Mouse (Mus musculus) forebrain, embryonic 12.5 days (tissue): Measurements from ENCODE around the gene Asic2. TPM values are rescaled to one million over a fixed set of nuclear protein-coding genes. Genes with fewer than 3 reads are reported as not detected.
A peak's percentile ranks its signal among the peaks of the same experiment; 100 is the strongest.

Experiments
- ATAC-seq: fragments of 200-750 bp; cut with Nextera tagmentation; 2 replicates; pipeline ENCODE4 v1.8.0; 2017; ENCODE audit warnings: moderate TSS enrichment; ENCODE audit not compliant: low FRiP score
- H3K27ac ChIP-seq: fragments of 300-500 bp; sonication (generic); 2 replicates; pipeline ENCODE4 v1.5.1; 2016; ENCODE audit warnings: mild to moderate bottlenecking
- H3K27me3 ChIP-seq: fragments of 300-500 bp; sonication (generic); 2 replicates; pipeline ENCODE4 v1.6.1; 2016; ENCODE audit warnings: mild to moderate bottlenecking
- H3K36me3 ChIP-seq: fragments of 300-500 bp; sonication (generic); replicated peaks from 2 replicates; pipeline ENCODE4 v1.6.1; 2016; ENCODE audit warnings: mild to moderate bottlenecking
- H3K4me1 ChIP-seq: fragments of 300-500 bp; sonication (generic); 2 replicates; pipeline ENCODE4 v1.6.1; 2016
- H3K4me2 ChIP-seq: fragments of 300-500 bp; sonication (generic); 2 replicates; pipeline ENCODE4 v1.6.1; 2016; ENCODE audit warnings: mild to moderate bottlenecking, moderate library complexity
- H3K4me3 ChIP-seq: fragments of 300-500 bp; sonication (generic); replicated peaks from 2 replicates; pipeline ENCODE4 v1.5.1; 2016; ENCODE audit warnings: mild to moderate bottlenecking
- H3K9ac ChIP-seq: fragments of 300-500 bp; sonication (generic); 2 replicates; pipeline ENCODE4 v1.6.1; 2016; ENCODE audit warnings: mild to moderate bottlenecking
- H3K9me3 ChIP-seq: fragments of 300-500 bp; sonication (generic); 2 replicates; pipeline ENCODE4 v1.6.1; 2016
- WGBS: fragments of 180-500 bp; shearing (Covaris S2); methylation state at CpG from one replicate; pipeline ENCODE4 v1.1.7; 2016; 5-methylcytosine and 5-hydroxymethylcytosine counted together
- polyA plus RNA-seq: library from polyadenylated mRNA; unstranded; fragments of >200 nt; fragmentation: Nextera tagmentation; extraction: Ambion mirVana; gene quantifications from 2 replicates; pipeline ENCODE4 v1.2.1, GENCODE M21; 2016

Asic2 gene
- polyA plus RNA-seq, 1 experiment from 2014 or later: 3.3 TPM

DNA sequence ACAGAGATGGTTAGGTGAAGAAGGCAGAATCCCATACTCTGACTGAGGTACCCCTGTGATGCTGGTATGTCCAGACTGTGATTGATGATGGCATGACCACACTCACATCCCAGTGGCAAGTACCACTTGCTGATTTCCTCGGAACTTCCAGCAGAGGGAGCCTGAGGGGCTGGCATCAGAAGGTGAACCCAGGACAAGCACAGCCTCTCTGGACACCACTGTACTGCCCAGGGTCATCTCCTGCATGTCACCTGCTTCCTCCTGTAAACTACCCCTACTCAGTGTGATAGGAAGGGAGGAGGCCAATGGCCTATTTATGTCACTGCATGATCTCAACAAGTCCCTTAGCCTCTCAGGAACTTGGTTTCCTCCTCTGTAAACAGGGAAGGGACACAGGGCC, 27.3 kb downstream of the Asic2 start:
- H3K9me3 ChIP-seq: no peaks in the 10 kb centered on the region
- no peak for ATAC-seq
- H3K9ac ChIP-seq: no peak overlapping the region
- WGBS: 29% methylated on average over 1 of the region's 1 CpGs
- no peaks in the 10 kb centered on the region for H3K27me3 ChIP-seq
- no peak overlapping the region for H3K4me3 ChIP-seq
- H3K4me2 ChIP-seq: no peak overlapping the region
- H3K27ac ChIP-seq: no peak overlapping the region
- no peaks in the 10 kb centered on the region for H3K36me3 ChIP-seq
- H3K4me1 ChIP-seq: no peaks in the 10 kb centered on the region

DNA sequence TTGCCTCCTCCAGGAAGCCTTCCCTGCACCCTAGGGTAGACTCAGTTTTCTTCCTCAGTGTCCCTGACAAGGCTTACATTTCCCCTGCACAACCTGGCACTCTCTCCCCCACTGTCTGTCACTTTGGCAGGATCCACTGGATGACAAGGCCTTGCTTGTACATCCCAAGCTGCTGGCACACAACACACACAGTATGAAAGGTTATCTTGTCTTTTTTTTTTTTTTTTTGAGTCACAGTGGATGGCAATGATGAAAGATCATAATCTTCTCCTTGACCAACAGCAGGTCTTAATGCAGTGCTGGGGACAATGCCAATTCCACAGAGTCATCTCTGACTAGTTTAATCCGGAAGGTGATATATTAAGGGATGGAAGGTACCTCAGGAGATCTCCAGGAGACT, 30.7 kb downstream of the Asic2 start:
- H3K4me2 ChIP-seq: no peak overlapping the region
- H3K4me3 ChIP-seq: no peak overlapping the region
- ATAC-seq: no peak
- H3K4me1 ChIP-seq: no peaks in the 10 kb centered on the region
- H3K27ac ChIP-seq: no peak overlapping the region
- no peaks in the 10 kb centered on the region for H3K27me3 ChIP-seq
- no peak overlapping the region for H3K9ac ChIP-seq
- H3K36me3 ChIP-seq: no peaks in the 10 kb centered on the region
- WGBS: 85% methylated on average over 1 of the region's 1 CpGs
- H3K9me3 ChIP-seq: no peaks in the 10 kb centered on the region

- Histone ChIP-seq H3K27ac (no peak overlapping the region), H3K27me3 (no peaks in the 10 kb centered on the region), H3K4me1 (0 out of 2 replicates have a peak, but pooled peaks cover 5% of the 10 kb centered on the region), H3K4me2 (no peak overlapping the region), H3K36me3 (no peaks in the 10 kb centered on the region), H3K9ac (no peak overlapping the region), H3K4me3 (no peak overlapping the region), H3K9me3 (no peaks in the 10 kb centered on the region)
- no peak for ATAC-seq
Measured at GRCm38 (mm10) chr11:81926393-81926792, 41.9 kb downstream of the Asic2 start.

DNA sequence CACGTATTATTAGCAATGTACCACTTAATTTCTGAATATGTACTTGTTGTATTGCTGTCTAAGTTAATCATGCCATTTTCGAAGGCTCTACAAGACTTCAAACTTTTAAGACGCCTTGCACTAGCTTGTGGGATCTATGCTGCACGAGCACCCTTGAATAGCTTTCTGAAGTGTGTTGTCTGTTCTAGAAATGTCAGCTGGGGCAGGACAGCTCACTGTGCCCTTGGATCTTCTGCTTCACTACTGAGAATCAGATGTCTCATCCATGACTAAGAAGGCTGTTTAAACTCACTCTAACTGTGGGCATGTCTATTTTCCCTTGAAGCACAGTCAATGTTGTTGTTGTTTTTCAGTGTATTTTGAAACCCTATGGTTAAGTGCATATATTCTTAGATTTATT, 44.6 kb downstream of the Asic2 start:
- Histone ChIP-seq H3K9me3 (no peaks in the 10 kb centered on the region), H3K36me3 (no peaks in the 10 kb centered on the region), H3K9ac (no peak overlapping the region), H3K4me2 (no peak overlapping the region), H3K4me1 (0 out of 2 replicates have a peak, but pooled peaks cover 5% of the 10 kb centered on the region), H3K27me3 (no peaks in the 10 kb centered on the region), H3K4me3 (no peak overlapping the region), H3K27ac (no peak overlapping the region)
- ATAC-seq: no peak
- WGBS: 87% methylated on average over 4 of the region's 4 CpGs

DNA sequence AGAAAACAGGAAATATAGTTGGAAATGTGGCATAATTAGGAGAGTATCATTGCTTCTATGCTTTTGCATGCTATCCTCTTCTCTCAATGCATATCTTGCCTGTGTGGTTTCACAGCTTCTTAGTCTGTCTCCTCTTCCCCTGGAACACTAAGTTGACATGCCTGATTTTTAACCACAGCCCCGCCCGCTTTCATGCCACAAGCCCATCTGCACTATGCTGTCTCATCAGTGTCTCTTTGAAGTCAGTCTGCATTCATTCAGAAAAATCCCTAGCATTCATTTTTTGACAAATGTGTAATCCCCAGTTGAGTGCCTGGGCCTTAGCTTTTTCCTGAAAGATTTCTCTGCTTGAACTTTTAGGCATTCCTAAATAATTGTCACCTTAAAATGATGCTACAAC, 45.2 kb downstream of the Asic2 start:
- H3K9me3 ChIP-seq: no peaks in the 10 kb centered on the region
- H3K4me3 ChIP-seq: no peak overlapping the region
- no peak overlapping the region for H3K9ac ChIP-seq
- 89% methylated on average over 2 of the region's 2 CpGs for WGBS
- H3K4me1 ChIP-seq: 0 out of 2 replicates have a peak, but pooled peaks cover 5% of the 10 kb centered on the region
- H3K4me2 ChIP-seq: no peak overlapping the region
- no peaks in the 10 kb centered on the region for H3K27me3 ChIP-seq
- no peak for ATAC-seq
- no peak overlapping the region for H3K27ac ChIP-seq
- H3K36me3 ChIP-seq: no peaks in the 10 kb centered on the region

- no peaks in the 10 kb centered on the region for H3K9me3 ChIP-seq
- 55% methylated on average over 6 of the region's 6 CpGs for whole genome bisulfite sequencing
- H3K4me3 ChIP-seq: no peak overlapping the region
- no peaks in the 10 kb centered on the region for H3K36me3 ChIP-seq
- no peak overlapping the region for H3K27ac ChIP-seq
- H3K9ac ChIP-seq: no peak overlapping the region
- no peak overlapping the region for H3K4me2 ChIP-seq
- ATAC-seq: no peak
- H3K4me1 ChIP-seq: peaks cover 9% of the 10 kb centered on the region; the same call in 1 of the 2 replicates
- H3K27me3 ChIP-seq: no peaks in the 10 kb centered on the region
Measured at GRCm38 (mm10) chr11:81915501-81915900, 52.8 kb downstream of the Asic2 start.

- no peak overlapping the region for H3K4me2 ChIP-seq
- H3K4me3 ChIP-seq: no peak overlapping the region
- WGBS: 94% methylated on average over 4 of the region's 4 CpGs
- no peak overlapping the region for H3K27ac ChIP-seq
- H3K9ac ChIP-seq: no peak overlapping the region
- H3K27me3 ChIP-seq: no peaks in the 10 kb centered on the region
- H3K36me3 ChIP-seq: no peaks in the 10 kb centered on the region
- H3K9me3 ChIP-seq: no peaks in the 10 kb centered on the region
- ATAC-seq: no peak
- peaks cover 9% of the 10 kb centered on the region; the same call in 1 of the 2 replicates for H3K4me1 ChIP-seq
Measured at GRCm38 (mm10) chr11:81913071-81913470, 55.2 kb downstream of the Asic2 start.

DNA sequence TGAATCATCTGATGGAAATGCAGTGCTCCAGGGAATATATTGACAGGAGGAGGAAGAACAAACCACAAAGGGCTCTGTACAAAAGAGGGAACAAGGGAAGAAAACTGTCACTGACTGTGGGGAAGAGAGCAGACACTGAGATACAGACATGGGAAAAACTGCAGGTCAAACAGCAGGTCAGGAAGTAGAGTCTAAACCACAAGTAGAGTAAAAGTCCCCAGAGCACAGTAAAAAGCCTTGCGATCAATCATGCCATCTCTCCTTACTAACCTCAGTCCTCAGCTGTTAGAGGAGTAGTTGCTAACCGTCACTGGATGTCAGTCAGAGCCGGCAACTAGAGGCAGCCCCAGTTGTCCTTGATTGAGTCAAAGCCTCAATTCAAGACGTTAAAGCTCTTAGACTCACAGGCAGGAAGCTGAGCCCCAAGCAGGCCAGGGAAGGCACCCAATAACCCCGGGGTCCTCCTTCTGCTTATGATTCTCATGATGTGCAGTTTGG, 58.8 kb downstream of the Asic2 start:
- Histone ChIP-seq H3K27me3 (no peaks in the 10 kb centered on the region), H3K4me1 (no peaks in the 10 kb centered on the region), H3K9me3 (no peaks in the 10 kb centered on the region), H3K4me3 (no peak overlapping the region), H3K27ac (no peak overlapping the region), H3K9ac (no peak overlapping the region), H3K4me2 (no peak overlapping the region), H3K36me3 (no peaks in the 10 kb centered on the region)
- no peak for ATAC-seq
- WGBS: 87% methylated on average over 5 of the region's 5 CpGs

- H3K27ac ChIP-seq: no peak overlapping the region
- no peaks in the 10 kb centered on the region for H3K4me1 ChIP-seq
- no peak overlapping the region for H3K4me3 ChIP-seq
- H3K9me3 ChIP-seq: no peaks in the 10 kb centered on the region
- ATAC-seq: no peak
- no peak overlapping the region for H3K4me2 ChIP-seq
- H3K27me3 ChIP-seq: no peaks in the 10 kb centered on the region
- no peak overlapping the region for H3K9ac ChIP-seq
- H3K36me3 ChIP-seq: no peaks in the 10 kb centered on the region
- 85% methylated on average over 1 of the region's 1 CpGs for WGBS
Measured at GRCm38 (mm10) chr11:81908760-81909159, 59.5 kb downstream of the Asic2 start.

DNA sequence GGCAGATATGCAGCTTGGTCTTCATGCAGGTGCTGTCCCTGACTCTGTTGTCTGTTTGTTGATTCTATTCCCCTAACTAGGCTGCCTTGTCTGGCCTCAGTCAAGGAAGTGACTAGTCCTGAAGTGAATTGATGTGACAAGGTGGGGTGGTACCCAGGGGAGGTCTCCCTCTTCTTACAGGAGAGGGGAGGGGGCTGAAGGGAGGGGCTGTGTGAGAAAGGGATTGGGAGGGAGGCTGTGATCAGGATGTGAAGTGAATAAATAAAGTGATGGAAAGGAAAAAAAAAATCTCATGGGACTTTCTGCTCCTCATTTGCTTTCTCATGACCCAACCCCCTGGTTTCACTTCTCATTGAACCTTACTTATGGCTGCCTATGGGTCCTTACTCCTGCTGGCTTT, 65.9 kb downstream of the Asic2 start:
- no peak for ATAC-seq
- Histone ChIP-seq H3K4me3 (no peak overlapping the region), H3K9me3 (no peaks in the 10 kb centered on the region), H3K4me2 (no peak overlapping the region), H3K36me3 (no peaks in the 10 kb centered on the region), H3K27me3 (no peaks in the 10 kb centered on the region), H3K9ac (no peak overlapping the region), H3K27ac (no peak overlapping the region), H3K4me1 (peaks cover 10% of the 10 kb centered on the region)

DNA sequence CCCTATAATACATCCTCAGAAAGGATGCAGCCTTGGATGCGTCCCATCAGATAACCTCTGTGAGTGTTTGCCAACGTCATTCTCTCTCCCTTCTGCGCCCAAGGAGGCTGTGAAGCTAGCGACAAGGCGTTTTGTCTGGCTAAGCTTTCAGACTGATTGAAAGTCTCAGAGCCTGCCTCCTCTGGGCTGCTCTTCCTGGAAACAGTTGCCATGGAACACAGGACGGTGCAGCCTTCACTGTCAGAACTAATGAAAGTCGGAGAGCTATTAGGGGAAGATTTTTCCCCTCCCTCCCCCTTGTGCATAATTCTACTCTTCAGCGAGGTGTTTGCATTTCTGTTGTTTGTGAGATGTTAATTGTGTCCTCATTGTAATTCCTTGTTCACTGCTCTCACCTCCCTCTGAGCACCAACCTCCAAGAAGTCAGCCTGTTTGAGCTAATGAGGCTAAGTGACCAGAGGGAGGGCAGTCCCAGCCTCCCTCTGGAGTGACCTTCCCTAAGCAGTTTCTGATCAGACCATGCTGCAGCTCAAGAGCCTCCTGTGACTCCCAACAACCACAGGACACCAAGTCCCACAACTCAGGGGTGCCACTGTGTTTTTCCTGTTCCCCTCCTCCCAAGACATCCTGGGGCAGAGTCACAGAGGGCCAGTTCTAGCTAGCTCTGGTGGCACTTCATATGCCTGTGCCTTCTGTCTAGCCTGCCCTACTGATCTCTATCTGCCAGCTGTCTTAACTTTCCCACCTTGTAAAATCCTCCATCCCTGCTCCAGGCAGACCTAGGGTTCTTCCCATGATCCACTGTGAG, 70.5 kb downstream of the Asic2 start:
- peak; percentile 82 for ATAC-seq
- Histone ChIP-seq H3K9ac (no peak overlapping the region), H3K4me1 (peaks cover 15% of the 10 kb centered on the region), H3K4me3 (no peak overlapping the region), H3K4me2 (peak overlapping the region; percentile 6; the same call in 1 of the 2 replicates), H3K36me3 (no peaks in the 10 kb centered on the region), H3K27ac (peak overlapping the region; percentile 69), H3K9me3 (no peaks in the 10 kb centered on the region), H3K27me3 (0 out of 2 replicates have a peak, but pooled peaks cover 3% of the 10 kb centered on the region)
- WGBS: 2% methylated on average over 8 of the region's 8 CpGs

DNA sequence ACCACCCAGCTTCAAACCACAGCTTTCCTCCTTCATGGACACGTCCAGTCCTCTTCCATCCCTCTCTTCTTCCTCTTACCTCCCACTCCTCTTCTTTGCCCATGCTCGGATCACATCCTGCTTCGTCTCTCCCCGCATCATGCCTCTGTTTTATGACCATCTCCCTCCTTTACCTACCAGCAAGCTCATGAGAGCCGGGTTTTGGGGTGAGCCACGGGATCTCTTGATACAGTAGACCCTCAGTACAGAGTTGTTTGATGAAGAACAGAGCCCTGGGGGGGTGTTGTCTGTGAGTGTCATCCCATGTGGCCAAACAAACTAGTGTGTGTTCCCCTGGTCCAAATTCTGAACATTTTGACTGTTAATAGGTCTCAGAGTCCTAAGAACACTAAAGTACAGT, 71.7 kb downstream of the Asic2 start:
- Histone ChIP-seq H3K9ac (no peak overlapping the region), H3K27me3 (0 out of 2 replicates have a peak, but pooled peaks cover 3% of the 10 kb centered on the region), H3K27ac (no peak overlapping the region), H3K9me3 (no peaks in the 10 kb centered on the region), H3K4me3 (no peak overlapping the region), H3K4me1 (peaks cover 15% of the 10 kb centered on the region), H3K36me3 (no peaks in the 10 kb centered on the region), H3K4me2 (no peak overlapping the region)
- WGBS: 86% methylated on average over 6 of the region's 6 CpGs
- ATAC-seq: no peak
